Mouse (Mus musculus): ENCODE data around the gene Aida.

- no peak for TF ChIP-seq CTCF (IDR thresholded peaks at IDR 0.05)
- TF ChIP-seq EP300 (IDR thresholded peaks at IDR 0.05) = 0 out of 2 replicates have a peak, but pooled peaks have one; percentile 18
Observed at GRCm38 (mm10) chr1:183362729-183363576, 66.6 kb downstream of the Aida start.

All from lung, postnatal 0 days (tissue).